Mouse (Mus musculus) bone marrow, adult 2 months (tissue): Measurements from ENCODE around the gene Itgb6. TPM values are rescaled to one million over a fixed set of nuclear protein-coding genes. Genes with fewer than 3 reads are reported as not detected.

ENCODE experiments used
- H3K27ac ChIP-seq: fragments of 200-500 bp; 2 replicates; pipeline ENCODE4 v1.5.1; 2012; ENCODE audit warnings: low read depth, mild to moderate bottlenecking, control low read depth, inconsistent platforms, low read length; ENCODE audit not compliant: control insufficient read depth, poor library complexity, insufficient read depth
- H3K4me1 ChIP-seq: fragments of 200-500 bp; 2 replicates; pipeline ENCODE4 v1.6.1; 2011; ENCODE audit warnings: low read length; ENCODE audit not compliant: control insufficient read depth, insufficient read depth
- H3K4me3 ChIP-seq: fragments of 200-500 bp; replicated peaks from 2 replicates; pipeline ENCODE3; 2011; ENCODE audit warnings: mild to moderate bottlenecking, low read depth, low read length, control low read depth; ENCODE audit not compliant: control insufficient read depth
- CTCF ChIP-seq: fragments of 200-500 bp; IDR thresholded peaks from 2 replicates; pipeline ENCODE4 v1.5.1; 2011; ENCODE audit warnings: low read length, control low read depth; ENCODE audit not compliant: control insufficient read depth, insufficient read depth
- POLR2A ChIP-seq: fragments of 200-500 bp; IDR thresholded peaks from 2 replicates; pipeline ENCODE4 v1.6.1; 2011; ENCODE audit warnings: low read depth, mild to moderate bottlenecking, control low read depth, low read length, borderline replicate concordance; ENCODE audit not compliant: control insufficient read depth
- WGBS: fragments of 180-500 bp; shearing (Covaris S2); methylation state at CpG from one replicate; pipeline ENCODE4 v1.1.7; 2018; 5-methylcytosine and 5-hydroxymethylcytosine counted together
- polyA plus RNA-seq: library from polyadenylated mRNA; stranded (reverse); fragments of >200 nt; gene quantifications from 2 replicates; pipeline ENCODE4 v1.2.4, GENCODE M21; 2011; ENCODE audit warnings: low replicate concordance; ENCODE audit not compliant: missing spikeins, insufficient read depth, insufficient read length

Itgb6 gene
- polyA plus RNA-seq, 1 experiment = not detected

GRCm38 (mm10) chr2:60632791-60633190, 89.7 kb downstream of the Itgb6 start:
- Histone ChIP-seq H3K27ac (no peak overlapping the region), H3K4me1 (no peaks in the 10 kb centered on the region), H3K4me3 (no peak overlapping the region)
- 96% methylated on average over 2 of the region's 2 CpGs for WGBS
- TF ChIP-seq POLR2A = no peak
- no peak for TF ChIP-seq CTCF

- 81% methylated on average over 2 of the region's 2 CpGs for WGBS
- no peak for TF ChIP-seq CTCF
- no peak for TF ChIP-seq POLR2A
- Histone ChIP-seq H3K4me3 (no peak overlapping the region), H3K27ac (no peak overlapping the region), H3K4me1 (no peaks in the 10 kb centered on the region)
Measured at GRCm38 (mm10) chr2:60630304-60630703, 92.1 kb downstream of the Itgb6 start.

- H3K4me1 ChIP-seq = no peaks in the 10 kb centered on the region; the same call in 1 of the 2 replicates
- 38% methylated on average over 4 of the region's 4 CpGs for WGBS
- TF ChIP-seq POLR2A = no peak
- H3K27ac ChIP-seq = no peak overlapping the region
- H3K4me3 ChIP-seq = no peak overlapping the region
Measured at GRCm38 (mm10) chr2:60627952-60628351, 94.5 kb downstream of the Itgb6 start.

GRCm38 (mm10) chr2:60627515-60627914, 94.9 kb downstream of the Itgb6 start:
- H3K27ac ChIP-seq = no peak overlapping the region
- TF ChIP-seq POLR2A (no peak), CTCF (no peak)
- WGBS = 75% methylated on average over 10 of the region's 10 CpGs
- peaks cover 1% of the 10 kb centered on the region; the same call in 1 of the 2 replicates for H3K4me1 ChIP-seq
- no peak overlapping the region for H3K4me3 ChIP-seq

- TF ChIP-seq CTCF (no peak), POLR2A (no peak)
- Histone ChIP-seq H3K27ac (no peak overlapping the region), H3K4me1 (peaks cover 2% of the 10 kb centered on the region; the same call in 1 of the 2 replicates), H3K4me3 (no peak overlapping the region)
- WGBS = 3% methylated on average over 2 of the region's 2 CpGs
Measured at GRCm38 (mm10) chr2:60625766-60626165, 96.7 kb downstream of the Itgb6 start.

- 2% methylated on average over 7 of the region's 7 CpGs for WGBS
- TF ChIP-seq CTCF (no peak), POLR2A (no peak)
- Histone ChIP-seq H3K27ac (no peak overlapping the region), H3K4me1 (peaks cover 2% of the 10 kb centered on the region; the same call in 1 of the 2 replicates), H3K4me3 (no peak overlapping the region)
Measured at GRCm38 (mm10) chr2:60622161-60622560, 100.3 kb downstream of the Itgb6 start.

- H3K4me1 ChIP-seq = no peaks in the 10 kb centered on the region
- H3K4me3 ChIP-seq = no peak overlapping the region
- TF ChIP-seq POLR2A = no peak
- TF ChIP-seq CTCF = no peak
- WGBS = 82% methylated on average over 7 of the region's 7 CpGs
- no peak overlapping the region for H3K27ac ChIP-seq
Measured at GRCm38 (mm10) chr2:60614758-60615157, 107.7 kb downstream of the Itgb6 start.

GRCm38 (mm10) chr2:60613857-60614228, 108.6 kb downstream of the Itgb6 start:
- TF ChIP-seq POLR2A (no peak), CTCF (no peak)
- no peak overlapping the region for H3K27ac ChIP-seq
- H3K4me1 ChIP-seq = no peaks in the 10 kb centered on the region
- 69% methylated on average over 3 of the region's 3 CpGs for WGBS
- no peak overlapping the region for H3K4me3 ChIP-seq

- TF ChIP-seq CTCF (no peak), POLR2A (no peak)
- H3K27ac ChIP-seq = no peak overlapping the region
- no peaks in the 10 kb centered on the region for H3K4me1 ChIP-seq
- 86% methylated on average over 15 of the region's 15 CpGs for WGBS
- no peak overlapping the region for H3K4me3 ChIP-seq
Measured at GRCm38 (mm10) chr2:60612906-60613856, 109.3 kb downstream of the Itgb6 start.

GRCm38 (mm10) chr2:60611622-60612021, 110.8 kb downstream of the Itgb6 start:
- Histone ChIP-seq H3K4me1 (no peaks in the 10 kb centered on the region), H3K27ac (no peak overlapping the region), H3K4me3 (no peak overlapping the region)
- TF ChIP-seq POLR2A (no peak), CTCF (no peak)
- WGBS = 67% methylated on average over 3 of the region's 3 CpGs
